Mouse (Mus musculus): ENCODE measurements around the gene Ccdc142.

Gene Ccdc142

GRCm38 (mm10) chr6:83084477-83084876 is 16.9 kb upstream of the Ccdc142 start:
- no peak for DNase-seq (ENCODE audit: low read depth, low spot score)

GRCm38 (mm10) chr6:83086121-83087035 is 15.0 kb upstream of the Ccdc142 start, which contains the start of gene Lbx2:
TSS of gene Lbx2 (plus strand) at chr6:83086367.
- no peak for DNase-seq (ENCODE audit: low read depth, low spot score)

- no peak for DNase-seq (ENCODE audit: low read depth, low spot score)
Measured at GRCm38 (mm10) chr6:83087205-83087925, 14.0 kb upstream of the Ccdc142 start.

GRCm38 (mm10) chr6:83087926-83088260 is 13.5 kb upstream of the Ccdc142 start:
- no peak for DNase-seq (ENCODE audit: low read depth, low spot score)

GRCm38 (mm10) chr6:83092416-83093127 is 8.8 kb upstream of the Ccdc142 start:
- no peak for DNase-seq (ENCODE audit: low read depth, low spot score)

GRCm38 (mm10) chr6:83095968-83096367 is 5.4 kb upstream of the Ccdc142 start:
- DNase-seq (ENCODE audit: low read depth, low spot score) = no peak

- DNase-seq (ENCODE audit: low read depth, low spot score) = no peak
Measured at GRCm38 (mm10) chr6:83098411-83098810, 3.0 kb upstream of the Ccdc142 start.

GRCm38 (mm10) chr6:83101688-83102556 is 521 bp downstream of the Ccdc142 start:
- DNase-seq (ENCODE audit: low read depth, low spot score) = peak; percentile 72

- no peak for DNase-seq (ENCODE audit: low read depth, low spot score)
Measured at GRCm38 (mm10) chr6:83103130-83103650, 1.8 kb downstream of the Ccdc142 start.

GRCm38 (mm10) chr6:83104158-83104557 is 2.8 kb downstream of the Ccdc142 start:
- no peak for DNase-seq (ENCODE audit: low read depth, low spot score)

- DNase-seq (ENCODE audit: low read depth, low spot score) = peak; percentile 72
Measured at GRCm38 (mm10) chr6:83107566-83108400, 6.4 kb downstream of the Ccdc142 start.

- peak; percentile 74 for DNase-seq (ENCODE audit: low read depth, low spot score)
Measured at GRCm38 (mm10) chr6:83108762-83109668, 7.6 kb downstream of the Ccdc142 start, which contains the start of gene Mrpl53. TSS of gene Mrpl53 (plus strand) at chr6:83109040.

- DNase-seq (ENCODE audit: low read depth, low spot score) = no peak
Measured at GRCm38 (mm10) chr6:83111510-83112136, 10.2 kb downstream of the Ccdc142 start.

GRCm38 (mm10) chr6:83115011-83115671 is 13.7 kb downstream of the Ccdc142 start, which contains the start of gene Mogs:
TSS of gene Mogs (plus strand) at chr6:83115496.
- DNase-seq (ENCODE audit: low read depth, low spot score) = peak; percentile 87

- DNase-seq (ENCODE audit: low read depth, low spot score) = no peak
Measured at GRCm38 (mm10) chr6:83115682-83116372, 14.4 kb downstream of the Ccdc142 start.

GRCm38 (mm10) chr6:83116373-83117164 is 15.2 kb downstream of the Ccdc142 start:
- no peak for DNase-seq (ENCODE audit: low read depth, low spot score)

- no peak for DNase-seq (ENCODE audit: low read depth, low spot score)
Measured at GRCm38 (mm10) chr6:83117165-83117438, 15.7 kb downstream of the Ccdc142 start.
